Mouse (Mus musculus): Measurements from ENCODE around the gene Car11. TPM values are rescaled to one million over a fixed set of nuclear protein-coding genes. Genes with fewer than 3 reads are reported as not detected.

Gene Car11
- polyA plus RNA-seq, 1 experiment from 2014 or later, result 5.1 TPM

DNA sequence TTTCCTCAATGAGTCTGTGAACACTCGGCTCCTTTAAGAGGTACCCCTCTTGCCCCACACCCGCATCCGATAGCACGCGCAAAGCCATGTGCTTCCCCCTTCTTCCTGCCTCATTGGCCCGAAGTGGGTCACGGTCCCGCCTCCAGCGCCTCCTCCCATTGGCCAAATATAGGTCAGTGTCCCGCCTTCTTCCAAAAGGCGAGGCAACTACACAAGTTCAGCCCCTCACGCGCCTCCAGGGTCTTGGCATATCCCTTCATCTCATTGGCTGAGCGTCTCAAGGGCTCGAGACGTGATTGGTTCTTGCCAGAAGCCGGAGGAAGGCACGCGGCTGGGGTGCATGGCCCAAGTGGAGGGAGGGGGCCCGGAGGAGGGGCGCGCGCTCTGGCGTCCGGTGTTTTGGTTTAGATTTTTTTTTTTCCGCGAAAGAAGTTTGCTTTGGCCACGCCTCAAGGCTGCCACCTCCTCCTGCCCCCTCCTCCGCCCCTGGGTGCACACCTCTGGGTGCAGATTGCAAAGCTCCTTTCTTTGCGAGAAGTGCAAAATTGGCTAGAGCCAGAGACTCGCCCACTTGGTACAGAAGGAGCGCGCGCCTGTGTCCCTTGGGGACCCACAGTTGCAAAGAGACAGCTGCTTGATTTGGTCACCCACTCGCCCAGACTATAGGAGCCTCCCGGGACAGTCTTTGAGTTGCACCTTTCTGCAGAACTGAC, 5.2 kb downstream of the Car11 start, which contains the start of gene Dbp:
TSS of gene Dbp (plus strand) at position 359 of the 713 bp plus-strand sequence.
- WGBS, result under 1% methylated on average over 36 of the region's 36 CpGs
- Histone ChIP-seq H3K27me3 (peaks cover 11% of the 10 kb centered on the region), H3K4me3 (peak within 1 kb of the TSS; percentile 72), H3K36me3 (peaks cover 4% of the 10 kb centered on the region; the same call in 1 of the 2 replicates), H3K4me1 (replicated peaks) (peaks cover 65% of the 10 kb centered on the region), H3K9me3 (replicated peaks) (no peaks in the 10 kb centered on the region), H3K9ac (peak within 1 kb of the TSS; percentile 91), H3K4me2 (peak within 1 kb of the TSS; percentile 98), H3K27ac (peak within 1 kb of the TSS; percentile 92)
- ATAC-seq (replicated peaks; ENCODE audit: insufficient number of reproducible peaks, insufficient read depth, low FRiP score, low read depth), result peak; percentile 87

- Histone ChIP-seq H3K9ac (peak overlapping the region; percentile 91), H3K36me3 (peaks cover 4% of the 10 kb centered on the region; the same call in 1 of the 2 replicates), H3K27me3 (peaks cover 5% of the 10 kb centered on the region), H3K9me3 (replicated peaks) (no peaks in the 10 kb centered on the region), H3K4me3 (peak overlapping the region; percentile 72), H3K27ac (peak overlapping the region; percentile 92), H3K4me1 (replicated peaks) (peaks cover 59% of the 10 kb centered on the region), H3K4me2 (peak overlapping the region; percentile 98)
- no peak for ATAC-seq (replicated peaks; ENCODE audit: insufficient number of reproducible peaks, insufficient read depth, low FRiP score, low read depth)
- 2% methylated on average over 21 of the region's 21 CpGs for WGBS
Measured at GRCm38 (mm10) chr7:45705443-45705864, 5.8 kb downstream of the Car11 start.

- Histone ChIP-seq H3K4me1 (replicated peaks) (peaks cover 56% of the 10 kb centered on the region), H3K4me2 (peak overlapping the region; percentile 98), H3K36me3 (peaks cover 8% of the 10 kb centered on the region), H3K27ac (peak overlapping the region; percentile 92), H3K9ac (peak overlapping the region; percentile 91), H3K4me3 (peak overlapping the region; percentile 72), H3K27me3 (peaks cover 2% of the 10 kb centered on the region; the same call in 1 of the 2 replicates), H3K9me3 (replicated peaks) (no peaks in the 10 kb centered on the region)
- ATAC-seq (replicated peaks; ENCODE audit: insufficient number of reproducible peaks, insufficient read depth, low FRiP score, low read depth), result peak; percentile 15
- WGBS, result 2% methylated on average over 7 of the region's 7 CpGs
Measured at GRCm38 (mm10) chr7:45705873-45706281, 6.2 kb downstream of the Car11 start.

DNA sequence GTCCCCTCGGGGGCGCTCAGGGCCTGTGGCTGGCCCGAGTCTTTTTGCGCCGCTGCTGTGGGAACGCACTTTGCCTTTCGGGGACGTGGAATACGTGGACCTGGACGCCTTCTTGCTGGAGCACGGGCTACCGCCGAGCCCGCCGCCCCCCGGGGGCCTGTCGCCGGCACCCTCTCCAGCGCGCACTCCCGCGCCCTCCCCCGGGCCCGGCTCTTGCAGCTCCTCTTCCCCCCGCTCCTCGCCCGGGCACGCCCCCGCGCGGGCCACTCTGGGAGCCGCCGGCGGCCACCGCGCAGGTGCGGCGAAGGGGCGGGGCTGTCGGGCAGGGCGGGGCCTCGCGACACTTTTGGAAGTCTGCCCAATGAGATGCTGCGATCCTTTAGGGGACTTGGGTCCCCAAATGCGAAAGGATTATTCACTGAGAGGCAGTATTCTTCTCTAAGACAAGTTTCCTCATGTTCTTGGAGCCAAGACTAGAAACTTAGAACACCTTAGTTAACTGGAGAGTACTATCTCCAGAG, 7.1 kb downstream of the Car11 start:
- ATAC-seq (replicated peaks; ENCODE audit: insufficient number of reproducible peaks, insufficient read depth, low FRiP score, low read depth), result peak; percentile 13; the same call in 1 of the 2 replicates
- peak overlapping the region; percentile 98 for H3K4me2 ChIP-seq
- no peaks in the 10 kb centered on the region for H3K27me3 ChIP-seq
- no peaks in the 10 kb centered on the region for H3K9me3 ChIP-seq (replicated peaks)
- peak overlapping the region; percentile 72 for H3K4me3 ChIP-seq
- H3K36me3 ChIP-seq, result peaks cover 15% of the 10 kb centered on the region
- peaks cover 50% of the 10 kb centered on the region for H3K4me1 ChIP-seq (replicated peaks)
- under 1% methylated on average over 45 of the region's 45 CpGs for WGBS
- peak overlapping the region; percentile 92 for H3K27ac ChIP-seq
- H3K9ac ChIP-seq, result peak overlapping the region; percentile 91

GRCm38 (mm10) chr7:45707375-45707967, 7.8 kb downstream of the Car11 start:
- Histone ChIP-seq H3K9ac (peak overlapping the region; percentile 91), H3K36me3 (peaks cover 22% of the 10 kb centered on the region), H3K4me3 (peak overlapping the region; percentile 72), H3K4me2 (peak overlapping the region; percentile 98), H3K27me3 (no peaks in the 10 kb centered on the region), H3K4me1 (replicated peaks) (peaks cover 50% of the 10 kb centered on the region), H3K27ac (peak overlapping the region; percentile 92), H3K9me3 (replicated peaks) (no peaks in the 10 kb centered on the region)
- 1% methylated on average over 27 of the region's 27 CpGs for WGBS
- 0 out of 2 replicates have a peak, but pooled peaks have one; percentile 15 for ATAC-seq (replicated peaks; ENCODE audit: insufficient number of reproducible peaks, insufficient read depth, low FRiP score, low read depth)

GRCm38 (mm10) chr7:45708221-45708761, 8.6 kb downstream of the Car11 start:
- 0 out of 2 replicates have a peak overlapping the region, but pooled peaks have one; percentile 91 for H3K9ac ChIP-seq
- no peak for ATAC-seq (replicated peaks; ENCODE audit: insufficient number of reproducible peaks, insufficient read depth, low FRiP score, low read depth)
- no peaks in the 10 kb centered on the region for H3K27me3 ChIP-seq
- H3K4me1 ChIP-seq (replicated peaks), result peaks cover 49% of the 10 kb centered on the region
- H3K27ac ChIP-seq, result peak overlapping the region; percentile 92; the same call in 1 of the 2 replicates
- peak overlapping the region; percentile 72 for H3K4me3 ChIP-seq
- no peaks in the 10 kb centered on the region for H3K9me3 ChIP-seq (replicated peaks)
- 42% methylated on average over 13 of the region's 13 CpGs for WGBS
- H3K36me3 ChIP-seq, result peaks cover 30% of the 10 kb centered on the region
- H3K4me2 ChIP-seq, result peak overlapping the region; percentile 98

- H3K4me3 ChIP-seq, result no peak overlapping the region
- peaks cover 44% of the 10 kb centered on the region for H3K4me1 ChIP-seq (replicated peaks)
- no peak overlapping the region for H3K27ac ChIP-seq
- H3K36me3 ChIP-seq, result peaks cover 32% of the 10 kb centered on the region
- 49% methylated on average over 6 of the region's 6 CpGs for WGBS
- no peak for ATAC-seq (replicated peaks; ENCODE audit: insufficient number of reproducible peaks, insufficient read depth, low FRiP score, low read depth)
- H3K27me3 ChIP-seq, result no peaks in the 10 kb centered on the region
- H3K9me3 ChIP-seq (replicated peaks), result no peaks in the 10 kb centered on the region
- no peak overlapping the region for H3K4me2 ChIP-seq
- no peak overlapping the region for H3K9ac ChIP-seq
Measured at GRCm38 (mm10) chr7:45709036-45709435, 9.4 kb downstream of the Car11 start.

DNA sequence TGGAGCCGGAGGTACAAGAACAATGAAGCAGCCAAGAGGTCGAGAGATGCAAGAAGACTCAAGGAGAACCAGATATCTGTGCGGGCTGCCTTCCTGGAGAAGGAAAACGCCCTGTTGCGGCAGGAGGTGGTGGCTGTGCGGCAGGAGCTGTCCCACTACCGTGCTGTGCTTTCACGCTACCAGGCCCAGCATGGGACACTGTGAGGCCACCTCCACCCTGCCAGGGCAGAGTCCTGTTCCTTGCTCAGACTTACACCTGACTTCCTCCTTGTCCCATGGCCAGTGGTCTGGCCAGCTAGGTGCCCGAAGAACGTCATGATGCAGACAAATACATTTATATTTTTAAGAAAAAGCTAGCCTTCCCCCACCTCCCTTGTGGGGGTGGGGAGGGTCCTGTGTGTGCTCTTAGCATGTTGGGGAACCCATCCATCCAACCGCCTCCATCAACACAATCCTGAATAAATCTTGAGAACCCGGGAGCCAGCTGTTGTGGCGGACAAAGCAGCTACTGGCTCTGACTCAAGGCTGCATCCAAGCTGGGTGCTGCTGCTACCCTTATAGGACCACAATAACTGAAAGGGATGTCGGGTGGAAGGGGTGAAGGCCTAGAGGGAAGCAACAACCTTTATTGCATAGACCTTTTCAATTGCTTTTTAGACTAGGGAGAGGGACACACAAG, 10.2 kb downstream of the Car11 start:
- no peaks in the 10 kb centered on the region for H3K9me3 ChIP-seq (replicated peaks)
- 71% methylated on average over 14 of the region's 14 CpGs for WGBS
- H3K4me1 ChIP-seq (replicated peaks), result peaks cover 48% of the 10 kb centered on the region
- H3K4me3 ChIP-seq, result no peak overlapping the region
- no peak overlapping the region for H3K4me2 ChIP-seq
- no peak overlapping the region for H3K9ac ChIP-seq
- H3K27ac ChIP-seq, result no peak overlapping the region
- peaks cover 32% of the 10 kb centered on the region for H3K36me3 ChIP-seq
- ATAC-seq (replicated peaks; ENCODE audit: insufficient number of reproducible peaks, insufficient read depth, low FRiP score, low read depth), result no peak
- H3K27me3 ChIP-seq, result no peaks in the 10 kb centered on the region

- peaks cover 47% of the 10 kb centered on the region for H3K4me1 ChIP-seq (replicated peaks)
- H3K9ac ChIP-seq, result no peak overlapping the region
- H3K4me3 ChIP-seq, result no peak overlapping the region
- no peak overlapping the region for H3K4me2 ChIP-seq
- no peak for ATAC-seq (replicated peaks; ENCODE audit: insufficient number of reproducible peaks, insufficient read depth, low FRiP score, low read depth)
- WGBS, result 94% methylated on average over 20 of the region's 20 CpGs
- no peaks in the 10 kb centered on the region for H3K27me3 ChIP-seq
- H3K9me3 ChIP-seq (replicated peaks), result no peaks in the 10 kb centered on the region
- no peak overlapping the region for H3K27ac ChIP-seq
- peaks cover 32% of the 10 kb centered on the region for H3K36me3 ChIP-seq
Measured at GRCm38 (mm10) chr7:45710477-45711191, 11.0 kb downstream of the Car11 start.

- Histone ChIP-seq H3K27me3 (no peaks in the 10 kb centered on the region), H3K27ac (no peak overlapping the region), H3K9me3 (replicated peaks) (no peaks in the 10 kb centered on the region), H3K36me3 (peaks cover 32% of the 10 kb centered on the region), H3K4me3 (no peak overlapping the region), H3K9ac (no peak overlapping the region), H3K4me1 (replicated peaks) (peaks cover 47% of the 10 kb centered on the region), H3K4me2 (no peak overlapping the region)
- WGBS, result 89% methylated on average over 24 of the region's 24 CpGs
- no peak for ATAC-seq (replicated peaks; ENCODE audit: insufficient number of reproducible peaks, insufficient read depth, low FRiP score, low read depth)
Measured at GRCm38 (mm10) chr7:45711316-45712021, 11.8 kb downstream of the Car11 start.

Data from heart, embryonic 15.5 days (tissue).